Mouse (Mus musculus) intestine, embryonic 16.5 days (tissue): ENCODE data around the gene Grb14. TPM values are rescaled to one million over a fixed set of nuclear protein-coding genes. Genes with fewer than 3 reads are reported as not detected.

Source experiments
- ATAC-seq: fragments of 200-750 bp; cut with Nextera tagmentation; 2 replicates; pipeline ENCODE4 v1.8.0; 2017; ENCODE audit warnings: moderate TSS enrichment, moderate library complexity
- H3K27ac ChIP-seq: fragments of 300-500 bp; sonication (generic); 2 replicates; pipeline ENCODE4 v1.5.1; 2014; ENCODE audit warnings: mild to moderate bottlenecking, low read length
- H3K27me3 ChIP-seq: fragments of 300-500 bp; sonication (generic); replicated peaks from 2 replicates; pipeline ENCODE4 v1.6.1; 2014; ENCODE audit warnings: low read length, control low read depth, mixed read lengths; ENCODE audit not compliant: control insufficient read depth, insufficient read depth
- H3K36me3 ChIP-seq: fragments of 300-500 bp; sonication (generic); 2 replicates; pipeline ENCODE4 v1.6.1; 2014; ENCODE audit warnings: low read length, control low read depth; ENCODE audit not compliant: control insufficient read depth, insufficient read depth
- H3K4me1 ChIP-seq: fragments of 300-500 bp; sonication (generic); 2 replicates; pipeline ENCODE4 v1.6.1; 2014; ENCODE audit warnings: low read length, control low read depth, mixed read lengths; ENCODE audit not compliant: control insufficient read depth, insufficient read depth
- H3K4me2 ChIP-seq: fragments of 300-500 bp; sonication (generic); 2 replicates; pipeline ENCODE4 v1.6.1; 2014; ENCODE audit warnings: low read depth, low read length, control low read depth
- H3K4me3 ChIP-seq: fragments of 300-500 bp; sonication (generic); 2 replicates; pipeline ENCODE4 v1.5.1; 2014; ENCODE audit warnings: mild to moderate bottlenecking, low read length
- H3K9ac ChIP-seq: fragments of 300-500 bp; sonication (generic); 2 replicates; pipeline ENCODE4 v1.6.1; 2014; ENCODE audit warnings: low read depth, low read length
- H3K9me3 ChIP-seq: fragments of 300-500 bp; sonication (generic); 2 replicates; pipeline ENCODE4 v1.6.1; 2016; ENCODE audit warnings: low read length, control low read depth; ENCODE audit not compliant: control insufficient read depth
- WGBS: fragments of 180-500 bp; shearing (Covaris S2); extraction: QIAGEN DNeasy Blood & Tissue Kit; methylation state at CpG from one replicate; pipeline ENCODE4 v1.1.7; 2014; 5-methylcytosine and 5-hydroxymethylcytosine counted together
- polyA plus RNA-seq: library from polyadenylated mRNA; unstranded; fragments of >200 nt; fragmentation: Nextera tagmentation; extraction: Ambion mirVana; gene quantifications from 2 replicates; pipeline ENCODE4 v1.2.1, GENCODE M21; 2015

Gene Grb14
- polyA plus RNA-seq, 1 experiment from 2014 or later = 14.7 TPM

DNA sequence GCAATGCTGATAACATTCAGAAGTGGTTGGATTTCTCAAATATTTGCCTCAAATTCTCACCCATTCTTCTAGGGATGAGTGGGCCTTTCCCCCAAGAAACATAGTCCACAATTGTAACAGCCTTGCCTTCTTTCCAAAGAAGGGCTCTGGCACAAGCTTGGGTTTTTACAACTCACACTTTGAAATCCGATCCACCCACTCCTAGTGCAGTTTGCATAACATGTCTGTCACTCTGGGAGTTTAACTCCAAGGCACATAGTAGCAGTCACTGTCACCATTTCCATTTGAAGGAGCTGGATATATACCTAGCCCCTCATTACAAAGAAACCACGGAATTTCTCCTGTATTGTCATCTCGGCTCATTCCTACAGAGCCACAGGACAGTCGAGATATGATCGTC is 103.9 kb downstream of the Grb14 start:
- Histone ChIP-seq H3K36me3 (0 out of 2 replicates have a peak, but pooled peaks cover 3% of the 10 kb centered on the region), H3K27me3 (no peaks in the 10 kb centered on the region), H3K27ac (no peak overlapping the region), H3K4me3 (no peak overlapping the region), H3K4me1 (no peaks in the 10 kb centered on the region; the same call in 1 of the 2 replicates), H3K9ac (no peak overlapping the region), H3K4me2 (no peak overlapping the region), H3K9me3 (no peaks in the 10 kb centered on the region)
- 54% methylated on average over 5 of the region's 5 CpGs for WGBS
- no peak for ATAC-seq

- Histone ChIP-seq H3K36me3 (0 out of 2 replicates have a peak, but pooled peaks cover 3% of the 10 kb centered on the region), H3K27me3 (no peaks in the 10 kb centered on the region), H3K4me1 (no peaks in the 10 kb centered on the region; the same call in 1 of the 2 replicates), H3K9me3 (no peaks in the 10 kb centered on the region), H3K4me3 (no peak overlapping the region), H3K4me2 (no peak overlapping the region), H3K9ac (no peak overlapping the region), H3K27ac (no peak overlapping the region)
- 57% methylated on average over 6 of the region's 6 CpGs for WGBS
- ATAC-seq = peak; percentile 55
Measured at GRCm38 (mm10) chr2:64915448-64915847, 109.3 kb downstream of the Grb14 start.

DNA sequence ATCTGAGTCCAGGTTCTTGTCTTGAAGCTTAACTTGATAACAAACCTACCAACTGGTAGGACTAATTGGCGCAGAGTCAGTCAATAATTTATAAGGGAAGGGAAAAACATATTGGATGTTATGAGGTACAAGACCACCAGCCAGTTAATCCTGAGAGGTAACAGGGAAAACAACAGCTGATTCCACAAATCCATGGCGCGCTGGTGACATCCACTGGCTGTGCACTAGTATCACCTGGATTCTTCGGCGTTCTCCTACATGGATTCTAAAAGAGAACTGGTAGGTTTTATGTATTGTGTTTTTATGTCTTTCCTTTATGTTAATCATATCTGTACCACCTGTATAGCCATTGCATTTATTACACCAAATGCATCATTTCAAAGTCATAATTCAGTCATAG is 119.9 kb downstream of the Grb14 start:
- Histone ChIP-seq H3K4me2 (no peak overlapping the region), H3K27me3 (no peaks in the 10 kb centered on the region), H3K4me3 (no peak overlapping the region), H3K9ac (no peak overlapping the region), H3K36me3 (no peaks in the 10 kb centered on the region), H3K4me1 (no peaks in the 10 kb centered on the region), H3K9me3 (no peaks in the 10 kb centered on the region), H3K27ac (no peak overlapping the region)
- no peak for ATAC-seq
- 76% methylated on average over 5 of the region's 5 CpGs for WGBS

- no peaks in the 10 kb centered on the region for H3K36me3 ChIP-seq
- 81% methylated on average over 5 of the region's 5 CpGs for WGBS
- no peak overlapping the region for H3K27ac ChIP-seq
- H3K9me3 ChIP-seq = no peaks in the 10 kb centered on the region
- no peak overlapping the region for H3K4me3 ChIP-seq
- ATAC-seq = no peak
- H3K9ac ChIP-seq = no peak overlapping the region
- H3K27me3 ChIP-seq = no peaks in the 10 kb centered on the region
- H3K4me2 ChIP-seq = no peak overlapping the region
- no peaks in the 10 kb centered on the region for H3K4me1 ChIP-seq
Measured at GRCm38 (mm10) chr2:64897844-64898243, 126.9 kb downstream of the Grb14 start.

GRCm38 (mm10) chr2:64893233-64893632 is 131.6 kb downstream of the Grb14 start:
- Histone ChIP-seq H3K4me3 (no peak overlapping the region), H3K27me3 (no peaks in the 10 kb centered on the region), H3K9ac (no peak overlapping the region), H3K27ac (no peak overlapping the region), H3K9me3 (no peaks in the 10 kb centered on the region), H3K4me1 (no peaks in the 10 kb centered on the region), H3K4me2 (no peak overlapping the region), H3K36me3 (no peaks in the 10 kb centered on the region)
- no peak for ATAC-seq
- 53% methylated on average over 7 of the region's 7 CpGs for WGBS

GRCm38 (mm10) chr2:64887098-64887757 is 137.6 kb downstream of the Grb14 start:
- H3K4me1 ChIP-seq = no peaks in the 10 kb centered on the region
- H3K9ac ChIP-seq = no peak overlapping the region
- no peak for ATAC-seq
- H3K27ac ChIP-seq = no peak overlapping the region
- H3K9me3 ChIP-seq = no peaks in the 10 kb centered on the region
- no peak overlapping the region for H3K4me3 ChIP-seq
- 40% methylated on average over 6 of the region's 6 CpGs for WGBS
- no peaks in the 10 kb centered on the region for H3K27me3 ChIP-seq
- H3K36me3 ChIP-seq = no peaks in the 10 kb centered on the region
- no peak overlapping the region for H3K4me2 ChIP-seq

- Histone ChIP-seq H3K27me3 (no peaks in the 10 kb centered on the region), H3K27ac (no peak overlapping the region), H3K9me3 (no peaks in the 10 kb centered on the region), H3K9ac (no peak overlapping the region), H3K4me2 (no peak overlapping the region), H3K36me3 (no peaks in the 10 kb centered on the region), H3K4me3 (no peak overlapping the region), H3K4me1 (no peaks in the 10 kb centered on the region)
- 50% methylated on average over 5 of the region's 5 CpGs for WGBS
- no peak for ATAC-seq
Measured at GRCm38 (mm10) chr2:64885696-64886095, 139.1 kb downstream of the Grb14 start.

DNA sequence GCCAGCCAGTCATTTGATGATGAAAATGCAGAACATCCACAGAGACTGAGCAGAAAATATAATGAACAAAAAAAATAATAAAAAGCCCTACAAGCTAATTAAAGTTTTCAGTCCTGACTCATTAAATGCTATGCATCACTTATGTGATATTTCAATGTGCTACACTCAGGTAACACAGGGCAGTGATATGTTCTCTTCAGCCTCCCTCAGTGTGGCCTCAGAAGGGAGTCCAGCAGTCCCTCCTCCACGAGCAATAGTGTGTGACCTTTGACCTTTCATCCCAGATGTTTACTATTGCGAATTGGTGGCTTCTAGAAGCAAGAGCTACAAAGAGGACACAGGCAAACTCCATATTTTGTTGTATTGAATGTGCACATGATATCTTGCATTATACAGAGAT is 146.5 kb downstream of the Grb14 start:
- ATAC-seq = no peak
- no peaks in the 10 kb centered on the region for H3K27me3 ChIP-seq
- no peak overlapping the region for H3K27ac ChIP-seq
- no peak overlapping the region for H3K4me3 ChIP-seq
- H3K9ac ChIP-seq = no peak overlapping the region
- no peaks in the 10 kb centered on the region for H3K36me3 ChIP-seq
- 17% methylated on average over 2 of the region's 2 CpGs for WGBS
- no peaks in the 10 kb centered on the region for H3K9me3 ChIP-seq
- H3K4me2 ChIP-seq = no peak overlapping the region
- no peaks in the 10 kb centered on the region for H3K4me1 ChIP-seq
